Mouse (Mus musculus): ENCODE data around the gene Ube2q2.
"Not testable (repeated sequence)": the region's sequence is repeated elsewhere in the genome, so short reads cannot be mapped to it uniquely, and the experiment has no call there.

The Ube2q2 gene

GRCm38 (mm10) chr9:55243280-55243679 lies 94.6 kb downstream of the Ube2q2 start:
- no peak for DNase-seq

GRCm38 (mm10) chr9:55244079-55244478 lies 95.4 kb downstream of the Ube2q2 start:
- DNase-seq, result no peak

GRCm38 (mm10) chr9:55245057-55245750 lies 96.5 kb downstream of the Ube2q2 start:
- DNase-seq, result not testable (repeated sequence)

- DNase-seq, result no peak
These were observed 97.8 kb downstream of the Ube2q2 start for GRCm38 (mm10) chr9:55246440-55246839.

- no peak for DNase-seq
These were observed 98.3 kb downstream of the Ube2q2 start for GRCm38 (mm10) chr9:55246918-55247317.

- DNase-seq, result no peak
These were observed 99.8 kb downstream of the Ube2q2 start for GRCm38 (mm10) chr9:55248465-55248864.

GRCm38 (mm10) chr9:55250595-55251247 lies 102.1 kb downstream of the Ube2q2 start:
- DNase-seq, result no peak

- DNase-seq, result not testable (repeated sequence)
These were observed 103.4 kb downstream of the Ube2q2 start for GRCm38 (mm10) chr9:55252097-55252496.

- DNase-seq, result no peak
These were observed 105.2 kb downstream of the Ube2q2 start for GRCm38 (mm10) chr9:55253849-55254248.

GRCm38 (mm10) chr9:55255056-55255455 lies 106.4 kb downstream of the Ube2q2 start:
- DNase-seq, result no peak

- no peak for DNase-seq
These were observed 107.0 kb downstream of the Ube2q2 start for GRCm38 (mm10) chr9:55255604-55256003.

GRCm38 (mm10) chr9:55257105-55257504 lies 108.5 kb downstream of the Ube2q2 start:
- no peak for DNase-seq

Measured in embryo, embryonic 11 days (tissue).